Mouse (Mus musculus) heart, postnatal 36 days (tissue): ENCODE data around the gene Lgals3. TPM values are rescaled to one million over a fixed set of nuclear protein-coding genes. Genes with fewer than 3 reads are reported as not detected.

Experiments used
- DNase-seq, 2 experiments: peaks; one replicate each; pipeline ENCODE4 v3.0.0; 2021 to 2022
- intact Hi-C: fragments of 180-260 bp; cut with DNase I; formaldehyde crosslinking; loops from one replicate; pipeline ENCODE4 v1.15.1; 2025
- total RNA-seq, 2 experiments: library from RNA; stranded (reverse); gene quantifications; 2 replicates each; pipeline ENCODE4 v1.2.3; 2021

The Lgals3 gene
- total RNA-seq, 2 experiments from 2014 or later = 3.8 to 5.0 TPM

GRCm38 (mm10) chr14:47366881-47367321, 650 bp upstream of the Lgals3 start:
- no peak for DNase-seq
- intact Hi-C loops = no loop called here

DNA sequence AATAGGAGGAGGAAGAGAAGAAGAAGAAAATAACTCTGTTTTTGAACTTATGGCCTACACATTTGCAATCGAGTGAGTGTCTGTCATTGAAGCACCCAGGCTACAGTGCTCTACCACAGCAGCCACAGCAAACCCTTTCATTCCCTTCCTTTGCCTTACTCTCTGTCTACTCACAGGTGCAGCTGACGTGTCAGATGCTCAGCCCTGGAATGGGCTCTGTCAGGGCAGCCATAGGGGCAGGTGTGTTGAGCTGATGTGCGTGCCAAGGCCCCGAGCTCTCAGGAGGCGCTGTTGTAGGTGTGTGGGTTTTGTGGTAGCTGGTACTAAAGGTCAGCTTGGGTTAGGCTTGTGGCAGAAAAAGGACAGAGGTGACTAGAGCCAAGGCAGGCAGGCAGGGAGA, 2.2 kb downstream of the Lgals3 start:
- no peak for DNase-seq
- intact Hi-C loops = no loop called here

GRCm38 (mm10) chr14:47370790-47371189, 3.2 kb downstream of the Lgals3 start:
- DNase-seq = no peak
- intact Hi-C loops = no loop called here

- no peak for DNase-seq
- intact Hi-C loops = no loop called here
These were observed 4.1 kb downstream of the Lgals3 start for GRCm38 (mm10) chr14:47371689-47372088.

GRCm38 (mm10) chr14:47373728-47374678, 6.5 kb downstream of the Lgals3 start:
- DNase-seq = peak; percentile 30 to 43
- intact Hi-C loops = no loop called here

DNA sequence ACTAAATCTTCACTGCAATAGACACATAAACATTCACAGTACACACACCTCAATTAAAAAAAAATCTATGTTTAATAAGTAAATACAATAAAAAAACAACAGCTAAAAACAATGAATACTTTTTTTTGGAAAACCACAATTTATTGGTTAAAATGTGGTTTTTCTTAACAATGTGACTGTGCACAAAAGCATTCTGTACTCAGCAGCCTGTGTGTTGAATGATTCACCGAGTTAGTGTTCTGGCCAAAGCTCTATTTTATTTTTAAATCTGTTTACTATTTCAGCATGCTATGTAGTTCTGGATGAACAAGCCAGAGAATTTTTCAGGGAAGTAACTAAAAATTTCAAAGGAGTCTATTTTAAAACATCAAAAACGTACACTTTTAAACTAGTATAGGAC, 9.0 kb downstream of the Lgals3 start:
- intact Hi-C loops = no loop called here

GRCm38 (mm10) chr14:47378336-47378735, 10.8 kb downstream of the Lgals3 start:
- no peak for DNase-seq
- intact Hi-C loops = no loop called here

More for the DNA sequence above, 9.0 kb downstream of the Lgals3 start:
- no peak for DNase-seq

GRCm38 (mm10) chr14:47383911-47384310, 16.4 kb downstream of the Lgals3 start:
- intact Hi-C loops = no loop called here
- DNase-seq = no peak

DNA sequence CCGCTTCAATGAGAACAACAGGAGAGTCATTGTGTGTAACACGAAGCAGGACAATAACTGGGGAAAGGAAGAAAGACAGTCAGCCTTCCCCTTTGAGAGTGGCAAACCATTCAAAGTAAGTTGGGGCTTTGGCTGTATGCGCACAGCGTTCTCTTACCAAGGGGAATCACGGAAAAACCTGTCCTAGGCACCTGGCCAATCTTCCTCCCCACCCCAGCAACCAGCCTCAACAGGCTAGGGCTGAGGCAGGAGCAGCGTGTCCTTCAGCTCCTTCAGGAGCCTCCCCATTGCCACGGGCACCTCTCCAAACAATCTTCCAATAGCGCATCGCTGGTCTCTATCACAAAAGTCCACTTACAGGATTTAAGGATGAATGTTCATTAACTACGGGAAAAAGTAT, 17.1 kb downstream of the Lgals3 start:
- no peak for DNase-seq
- intact Hi-C loops = no loop called here

GRCm38 (mm10) chr14:47386125-47386524, 18.6 kb downstream of the Lgals3 start:
- DNase-seq = no peak
- intact Hi-C loops = no loop called here

DNA sequence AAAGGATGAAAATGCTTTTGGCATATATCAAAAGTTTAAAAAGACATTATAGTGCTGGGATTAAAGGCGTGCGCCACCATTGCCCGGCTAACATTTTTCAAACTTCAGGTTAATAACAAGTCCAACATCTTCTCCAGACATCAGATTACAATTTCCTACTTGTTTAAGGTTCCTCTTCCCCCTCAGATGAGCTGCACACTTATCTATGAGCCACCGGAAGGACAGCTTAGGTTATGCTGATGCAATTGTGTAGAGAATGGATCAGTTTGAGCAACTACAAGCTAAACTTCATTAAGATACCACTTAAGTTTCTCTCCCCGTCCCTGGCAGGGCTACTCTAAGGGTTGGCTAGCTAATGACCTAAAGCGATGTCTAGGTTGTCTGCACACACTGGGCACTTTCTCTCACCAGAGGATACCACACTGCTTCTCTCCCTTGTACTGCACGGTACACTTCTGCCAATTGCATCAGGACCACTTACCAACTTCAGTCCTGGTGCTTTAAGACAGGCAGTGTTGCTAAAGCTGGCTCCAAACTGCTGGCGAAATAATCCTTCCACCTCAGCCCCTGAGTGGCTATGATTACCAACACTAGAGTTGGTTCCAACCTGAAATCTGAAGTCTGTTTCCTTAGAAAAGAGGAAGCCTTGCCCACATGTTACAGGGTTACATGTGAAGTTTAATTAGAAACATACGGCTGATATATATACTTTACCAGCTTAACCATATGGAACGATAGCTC, 26.0 kb downstream of the Lgals3 start:
- intact Hi-C loops = no loop called here
- DNase-seq = no peak

GRCm38 (mm10) chr14:47395007-47395406, 27.5 kb downstream of the Lgals3 start:
- no peak for DNase-seq
- intact Hi-C loops = no loop called here

DNA sequence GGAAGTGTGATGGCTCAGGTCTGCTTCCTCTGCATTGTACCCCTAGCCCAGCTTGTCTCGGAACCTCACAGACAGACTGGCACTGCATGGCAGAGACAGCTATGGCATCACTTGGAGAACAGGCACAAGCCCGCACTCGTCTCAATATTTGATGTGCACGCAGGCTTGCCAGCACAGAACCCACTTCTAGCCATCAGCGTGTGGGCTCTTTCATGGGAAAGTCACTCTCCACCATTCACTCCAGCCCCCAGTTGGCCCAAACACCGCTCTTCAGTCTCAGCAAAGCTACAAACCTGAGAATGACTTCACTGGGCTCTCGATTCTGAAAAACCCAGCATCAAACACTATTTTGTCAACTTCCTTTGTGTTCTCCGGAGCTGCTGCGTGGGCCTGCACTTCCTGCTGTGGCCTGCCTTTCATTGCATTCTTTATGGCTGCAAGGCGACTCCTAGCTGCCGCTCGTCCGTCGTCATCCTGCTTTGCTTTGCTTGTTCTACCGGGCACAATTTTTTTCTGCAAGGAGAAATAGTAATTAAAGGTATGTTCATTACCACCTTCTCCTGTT, 28.0 kb downstream of the Lgals3 start:
- peak in 1 of 2 experiments; percentile 14 for DNase-seq
- intact Hi-C loops = loop anchor here (1.0 to 2.0 kb wide), 2 partner anchors 61 to 119 kb away; partner anchors contain the start of genes Socs4 and Wdhd1

- peak; percentile 10 to 26 for DNase-seq
- intact Hi-C loops = loop anchor here (1.0 to 2.0 kb wide), 2 partner anchors 62 to 119 kb away; partner anchors contain the start of genes Socs4 and Wdhd1
These were observed 28.7 kb downstream of the Lgals3 start for GRCm38 (mm10) chr14:47396165-47396652.

GRCm38 (mm10) chr14:47402735-47403134, 35.2 kb downstream of the Lgals3 start:
- DNase-seq = no peak
- intact Hi-C loops = no loop called here

DNA sequence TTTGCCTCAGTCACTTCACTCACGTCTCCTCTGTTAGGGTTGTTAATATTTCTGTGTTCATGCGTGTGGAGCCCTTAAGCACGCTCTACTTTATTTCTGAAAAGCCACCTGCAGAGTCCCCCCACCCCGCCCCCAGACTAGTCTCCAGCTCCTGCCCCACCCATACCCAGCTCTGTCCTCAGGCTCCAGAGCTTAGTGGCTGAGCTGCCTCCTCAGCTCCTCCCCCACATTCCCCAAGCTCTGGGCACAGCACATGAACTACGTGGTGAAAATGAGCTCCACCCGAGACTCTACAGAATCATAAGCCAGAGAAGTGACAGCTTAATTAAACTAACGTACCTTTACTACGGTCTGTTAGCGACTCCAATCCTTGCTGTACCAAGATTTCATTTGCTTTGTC, 38.4 kb downstream of the Lgals3 start:
- no peak for DNase-seq
- intact Hi-C loops = no loop called here

DNA sequence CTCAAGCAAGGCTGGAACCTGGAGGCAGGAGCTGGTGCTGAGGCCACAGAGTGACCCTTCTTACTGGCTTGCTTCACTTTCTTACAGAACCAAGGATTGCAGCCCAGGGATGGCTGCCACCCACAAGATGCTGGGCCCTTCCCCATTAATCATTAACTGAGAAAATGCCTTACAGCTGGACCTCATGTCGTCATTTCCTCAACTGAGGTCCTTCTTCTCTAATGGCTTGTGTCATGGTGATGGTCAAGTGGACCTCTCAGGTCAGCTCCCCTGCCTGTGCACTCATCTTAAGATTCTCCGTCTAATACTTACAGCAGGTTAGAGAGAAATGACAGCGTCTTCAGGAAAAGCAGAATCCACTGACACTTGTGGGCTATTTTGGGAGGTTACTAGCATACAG, 49.8 kb downstream of the Lgals3 start:
- intact Hi-C loops = no loop called here
- DNase-seq = no peak

DNA sequence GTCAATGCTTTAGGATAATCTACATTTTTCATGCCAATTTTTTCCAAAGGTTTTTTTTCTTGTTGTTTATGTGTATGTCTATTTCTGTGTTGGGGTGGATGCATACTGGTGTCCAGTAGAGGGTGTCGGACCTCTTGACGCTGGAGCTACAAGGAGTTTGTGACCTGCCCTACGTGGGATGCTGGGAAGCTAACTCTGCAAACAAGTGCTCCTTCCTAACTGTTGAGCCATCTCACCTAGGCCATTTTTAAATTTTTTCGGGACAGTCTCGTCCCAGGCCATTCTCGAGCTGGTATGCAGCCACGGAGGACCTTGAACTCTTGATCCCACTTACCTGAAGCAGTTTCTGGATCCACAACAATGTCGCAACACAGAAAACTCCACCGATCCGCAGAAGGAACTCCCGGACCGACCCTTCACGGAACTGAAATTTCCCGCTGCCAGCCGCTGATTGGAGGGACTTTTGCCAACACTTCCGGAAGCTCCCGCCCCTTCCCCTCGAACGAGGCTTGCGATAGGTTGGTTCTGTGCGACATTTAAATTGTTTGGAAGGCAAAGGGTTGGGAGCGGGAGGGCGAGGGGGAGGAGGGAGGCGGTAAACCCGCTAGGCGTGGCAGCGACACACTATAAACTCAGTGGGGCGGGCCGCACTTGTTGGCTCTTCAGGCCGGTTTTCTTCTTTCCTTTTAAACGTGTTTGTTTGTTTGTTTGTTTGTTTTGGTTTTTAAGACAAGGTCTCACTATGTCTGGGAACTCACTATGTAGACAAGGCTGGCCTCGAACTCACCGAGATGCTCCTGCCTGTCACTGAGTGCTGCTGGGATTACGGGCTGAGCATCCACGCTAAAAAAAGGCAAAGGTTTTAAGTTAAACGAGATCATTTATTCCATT, 50.5 kb downstream of the Lgals3 start, which contains the start of gene Dlgap5:
Gene Dlgap5 (minus strand): TSS at position 633 of the 891 bp plus-strand sequence.
- DNase-seq = peak; percentile 91 to 92
- intact Hi-C loops = no loop called here

DNA sequence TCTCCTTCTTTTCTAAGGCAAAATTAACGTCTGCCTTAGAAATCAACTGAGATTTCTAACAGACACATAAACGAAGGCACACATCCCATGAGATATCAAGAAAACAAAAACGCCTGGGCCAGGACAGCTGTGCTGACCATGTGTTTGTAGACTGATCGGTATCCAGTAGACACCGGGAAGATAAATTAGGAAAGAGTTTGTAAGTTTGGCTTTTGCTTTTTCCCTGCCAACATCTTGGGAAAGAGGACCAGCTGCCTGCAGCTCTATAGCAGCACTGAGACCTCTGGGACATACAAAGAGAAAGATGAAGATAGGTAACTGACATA, 51.1 kb downstream of the Lgals3 start:
- intact Hi-C loops = no loop called here
- DNase-seq = no peak
